Mouse (Mus musculus): ENCODE data around the gene Gm7358. TPM values are rescaled to one million over a fixed set of nuclear protein-coding genes. Genes with fewer than 3 reads are reported as not detected.

Gm7358 gene
- polyA plus RNA-seq, 1 experiment from 2014 or later, result not detected

Other genes with a start within 250 kb of the Gm7358 start
- not detected in 2 replicates for gene Gm7168, start 111.2 kb downstream of the Gm7358 start, polyA plus RNA-seq (2015; fragmentation: Nextera tagmentation; extraction: Ambion mirVana)
- not detected in 2 replicates for gene Gm7356, start 55.8 kb downstream of the Gm7358 start, polyA plus RNA-seq (2015; fragmentation: Nextera tagmentation; extraction: Ambion mirVana)
- gene Dact2, start 144.8 kb upstream of the Gm7358 start, polyA plus RNA-seq (2015; fragmentation: Nextera tagmentation; extraction: Ambion mirVana), result 1.1 and 1.3 TPM in 2 replicates
- 3.6 and 4.7 TPM in 2 replicates for gene Smoc2, start 220.0 kb upstream of the Gm7358 start, polyA plus RNA-seq (2015; fragmentation: Nextera tagmentation; extraction: Ambion mirVana)